Mouse (Mus musculus): ENCODE results near the gene Gcgr.

The Gcgr gene

GRCm38 (mm10) chr11:120583937-120584336 lies 53.4 kb downstream of the Gcgr start:
- in situ Hi-C loops (cut with MboI, MseI), result no loop called here

- in situ Hi-C loops (cut with MboI, MseI), result no loop called here
These were observed 58.0 kb downstream of the Gcgr start for GRCm38 (mm10) chr11:120588531-120588930.
